Mouse (Mus musculus): Measurements from ENCODE around the gene Rin3.

GRCm38 (mm10) chr12:102295662-102296061, 12.8 kb downstream of the Rin3 start:
- TF ChIP-seq CTCF (IDR thresholded peaks at IDR 0.05) (no peak), EP300 (IDR thresholded peaks at IDR 0.05) (no peak)

Data from lung, postnatal 0 days (tissue).